Comparison of ENCODE assay signal across 16 mouse cellular contexts in the genomic region with DNA sequence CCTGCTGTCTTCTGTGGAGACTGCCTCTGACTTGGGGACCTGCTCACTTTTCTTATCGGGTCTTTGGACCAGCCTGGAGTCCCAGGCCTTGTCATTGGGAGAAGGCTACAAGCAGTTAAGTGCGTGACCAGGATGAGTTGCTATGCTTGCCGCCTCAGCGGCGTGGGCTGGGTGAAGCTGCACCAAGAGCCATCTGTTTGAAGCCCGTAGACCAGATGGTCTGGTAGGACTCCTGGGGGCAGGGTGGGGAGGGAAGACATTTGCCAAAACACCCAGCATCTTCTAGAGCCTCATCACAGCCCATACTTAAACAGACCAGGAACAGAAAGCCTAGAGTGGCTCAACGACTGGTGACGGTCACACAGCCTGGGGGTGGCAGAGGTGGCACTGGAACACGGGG. TPM values are rescaled to one million over a fixed set of nuclear protein-coding genes. Genes with fewer than 3 reads are reported as not detected.
DNase-seq lines count a peak whose midpoint lies in the region; ATAC-seq lines count a peak whose summit lies in the region.
"Had no signal": no experiment of that assay in that cellular context is flagged by ENCODE, and none has a peak within 500 bp of the region (broad histone marks: within the 10 kb centered on the region; RNA-seq: fewer than 3 reads in every experiment).

No protein-coding gene starts in this region.

- H3K4me2 ChIP-seq in hindbrain, embryonic 11.5 days (replicated peaks; ENCODE audit: low read depth, low read length): no peak overlapping the region
- H3K4me2 ChIP-seq: embryonic facial prominence, embryonic 15.5 days; forebrain, embryonic 15.5 days; limb, embryonic 12.5 days had no signal

- H3K9me3 ChIP-seq in hindbrain, embryonic 11.5 days (ENCODE audit: control insufficient read depth, low read length): no peaks in the 10 kb centered on the region
- H3K9me3 ChIP-seq: embryonic facial prominence, embryonic 15.5 days; forebrain, embryonic 15.5 days; limb, embryonic 12.5 days had no signal

- peak; percentile 79 to 89 for DNase-seq in left cerebral cortex, adult 18-20 months (ENCODE audit: low spot score in 2 of 2)
- no peak for DNase-seq in left cerebral cortex, adult 11 months (ENCODE audit: low spot score)
- DNase-seq in cerebellum, postnatal 25 days: peak; percentile 90 to 91
- DNase-seq in layer of hippocampus, postnatal 36 days: peak; percentile 68 to 75
- peak; percentile 78 to 81 for DNase-seq in right cerebral cortex, postnatal 36 days (ENCODE audit: low spot score in 2 of 2)
- no peak for DNase-seq in ovary, postnatal 10 days (ENCODE audit: low spot score)
- no peak for DNase-seq in hindbrain, embryonic 11.5 days (ENCODE audit: low spot score)
- no peak for DNase-seq in heart, adult 11 months
- DNase-seq: heart, adult 2 months; heart, postnatal 10 days; kidney, postnatal 25 days; lung, adult 18-20 months had no signal

- no peaks in the 10 kb centered on the region for H3K36me3 ChIP-seq in hindbrain, embryonic 11.5 days (ENCODE audit: control insufficient read depth, insufficient read depth, low read length)
- H3K36me3 ChIP-seq: embryonic facial prominence, embryonic 15.5 days; forebrain, embryonic 15.5 days; limb, embryonic 12.5 days had no signal

- no peaks in the 10 kb centered on the region for H3K27me3 ChIP-seq in hindbrain, embryonic 11.5 days (ENCODE audit: control insufficient read depth, insufficient read depth, low read length)
- H3K27me3 ChIP-seq: forebrain, embryonic 15.5 days had no signal

- 72% methylated on average over 9 of the region's 9 CpGs for WGBS in hindbrain, embryonic 11.5 days

- no peak overlapping the region for H3K4me3 ChIP-seq in hindbrain, embryonic 11.5 days (ENCODE audit: low read depth, low read length)
- H3K4me3 ChIP-seq: embryonic facial prominence, embryonic 15.5 days; forebrain, embryonic 15.5 days; heart, adult 2 months; limb, embryonic 12.5 days had no signal

- ATAC-seq in hindbrain, embryonic 11.5 days (ENCODE audit: low FRiP score): no peak
- ATAC-seq: forebrain, embryonic 15.5 days; inflammation-experienced regulatory T-cells, adult 6 months had no signal

- H3K4me1 ChIP-seq in hindbrain, embryonic 11.5 days (replicated peaks; ENCODE audit: control insufficient read depth, insufficient read depth, low read length): 0 out of 2 replicates have a peak, but pooled peaks cover 4% of the 10 kb centered on the region
- H3K4me1 ChIP-seq: embryonic facial prominence, embryonic 15.5 days; limb, embryonic 12.5 days had no signal

- no peak overlapping the region for H3K9ac ChIP-seq in hindbrain, embryonic 11.5 days (ENCODE audit: low read depth, low read length)
- H3K9ac ChIP-seq: embryonic facial prominence, embryonic 15.5 days; forebrain, embryonic 15.5 days; limb, embryonic 12.5 days had no signal

- no peak overlapping the region for H3K27ac ChIP-seq in hindbrain, embryonic 11.5 days (ENCODE audit: low read depth, low read length)
- H3K27ac ChIP-seq: embryonic facial prominence, embryonic 15.5 days; forebrain, embryonic 15.5 days; heart, adult 2 months; limb, embryonic 12.5 days had no signal

RNA-seq across cellular contexts. Expression of a gene that starts 24.9 kb away (rescaled TPM):
- 100 to 1,000 TPM; 444 to 453 TPM for total RNA-seq in left cerebral cortex, adult 18-20 months (2021)
- 100 to 1,000 TPM; 402 to 415 TPM for total RNA-seq in layer of hippocampus, postnatal 36 days (2021)
- 1.9 and 3.3 TPM in 2 replicates for polyA plus RNA-seq in hindbrain, embryonic 11.5 days (2014; fragmentation: Nextera tagmentation; extraction: Ambion mirVana)

Comparison
In these comparisons a context has a peak if more than half of its experiments do, and no peak if none do; other contexts are left out.
1. DNase-seq: peak in left cerebral cortex, adult 18-20 months (2 of 2), cerebellum, postnatal 25 days (2 of 2), layer of hippocampus, postnatal 36 days (2 of 2) and right cerebral cortex, postnatal 36 days (2 of 2); none in left cerebral cortex, adult 11 months (single experiment), ovary, postnatal 10 days (single experiment), hindbrain, embryonic 11.5 days (single experiment) and heart, adult 11 months (single experiment).